Mouse (Mus musculus) erythroblast, embryonic 14.5 days (primary cell): ENCODE data around the gene Lrfn3.

Experiments
- GATA1 ChIP-seq: IDR thresholded peaks from 2 replicates; pipeline ENCODE4 v1.6.1; 2012; ENCODE audit warnings: low read length, inconsistent platforms, mixed read lengths
- TAL1 ChIP-seq: IDR thresholded peaks from 3 replicates; pipeline ENCODE4 v1.6.1; 2012; ENCODE audit warnings: low read length, inconsistent platforms, mixed read lengths

- TF ChIP-seq TAL1 (no peak), GATA1 (no peak)
Measured at GRCm38 (mm10) chr7:30318142-30318541, 44.4 kb downstream of the Lrfn3 start.
